Mouse (Mus musculus): ENCODE results near the gene Acsl1. TPM values are rescaled to one million over a fixed set of nuclear protein-coding genes. Genes with fewer than 3 reads are reported as not detected.

The Acsl1 gene
- polyA plus RNA-seq, 1 experiment: 13.2 TPM

GRCm38 (mm10) chr8:46489196-46489595 is 18.4 kb downstream of the Acsl1 start:
- WGBS: 98% methylated on average over 1 of the region's 1 CpGs
- Histone ChIP-seq H3K36me3 (ENCODE audit: control insufficient read depth, insufficient read depth, low read length) (peaks cover 3% of the 10 kb centered on the region; the same call in 1 of the 2 replicates), H3K4me3 (ENCODE audit: extremely low read depth, insufficient read depth, insufficient read length) (no peak overlapping the region), H3K27me3 (ENCODE audit: control insufficient read depth, insufficient read depth, low read length) (no peaks in the 10 kb centered on the region), H3K27ac (ENCODE audit: insufficient read depth, low read length) (no peak overlapping the region), H3K4me1 (ENCODE audit: control insufficient read depth, insufficient read depth, insufficient read length) (no peaks in the 10 kb centered on the region)
- no peak for TF ChIP-seq POLR2A (IDR thresholded peaks at IDR 0.05; ENCODE audit: low read depth, low read length)
- no peak for TF ChIP-seq CTCF (IDR thresholded peaks at IDR 0.05; ENCODE audit: extremely low read depth, insufficient read depth, insufficient read length, insufficient replicate concordance)
- no peak for DNase-seq (ENCODE audit: low read depth in 1 of 2, low spot score in 2 of 2)

GRCm38 (mm10) chr8:46490250-46490649 is 19.4 kb downstream of the Acsl1 start:
- no peaks in the 10 kb centered on the region for H3K27me3 ChIP-seq (ENCODE audit: control insufficient read depth, insufficient read depth, low read length)
- no peaks in the 10 kb centered on the region; the same call in 1 of the 2 replicates for H3K4me1 ChIP-seq (ENCODE audit: control insufficient read depth, insufficient read depth, insufficient read length)
- DNase-seq (ENCODE audit: low read depth in 1 of 2, low spot score in 2 of 2): no peak
- 94% methylated on average over 8 of the region's 8 CpGs for WGBS
- TF ChIP-seq POLR2A (IDR thresholded peaks at IDR 0.05; ENCODE audit: low read depth, low read length) (no peak), CTCF (IDR thresholded peaks at IDR 0.05; ENCODE audit: extremely low read depth, insufficient read depth, insufficient read length, insufficient replicate concordance) (no peak)
- no peak overlapping the region for H3K4me3 ChIP-seq (ENCODE audit: extremely low read depth, insufficient read depth, insufficient read length)
- H3K27ac ChIP-seq (ENCODE audit: insufficient read depth, low read length): no peak overlapping the region
- peaks cover 5% of the 10 kb centered on the region; the same call in 1 of the 2 replicates for H3K36me3 ChIP-seq (ENCODE audit: control insufficient read depth, insufficient read depth, low read length)

- no peak for TF ChIP-seq CTCF (IDR thresholded peaks at IDR 0.05; ENCODE audit: extremely low read depth, insufficient read depth, insufficient read length, insufficient replicate concordance)
- no peak for TF ChIP-seq POLR2A (IDR thresholded peaks at IDR 0.05; ENCODE audit: low read depth, low read length)
- no peak for DNase-seq (ENCODE audit: low read depth in 1 of 2, low spot score in 2 of 2)
- 90% methylated on average over 6 of the region's 6 CpGs for WGBS
- peaks cover 5% of the 10 kb centered on the region; the same call in 1 of the 2 replicates for H3K36me3 ChIP-seq (ENCODE audit: control insufficient read depth, insufficient read depth, low read length)
- H3K27ac ChIP-seq (ENCODE audit: insufficient read depth, low read length): no peak overlapping the region
- no peaks in the 10 kb centered on the region; the same call in none of the 2 replicates for H3K4me1 ChIP-seq (ENCODE audit: control insufficient read depth, insufficient read depth, insufficient read length)
- H3K27me3 ChIP-seq (ENCODE audit: control insufficient read depth, insufficient read depth, low read length): no peaks in the 10 kb centered on the region
- H3K4me3 ChIP-seq (ENCODE audit: extremely low read depth, insufficient read depth, insufficient read length): no peak overlapping the region
Observed at GRCm38 (mm10) chr8:46490821-46491220, 20.0 kb downstream of the Acsl1 start.

- TF ChIP-seq CTCF (IDR thresholded peaks at IDR 0.05; ENCODE audit: extremely low read depth, insufficient read depth, insufficient read length, insufficient replicate concordance) (no peak), POLR2A (IDR thresholded peaks at IDR 0.05; ENCODE audit: low read depth, low read length) (no peak)
- H3K4me3 ChIP-seq (ENCODE audit: extremely low read depth, insufficient read depth, insufficient read length): no peak overlapping the region
- no peak overlapping the region for H3K27ac ChIP-seq (ENCODE audit: insufficient read depth, low read length)
- H3K36me3 ChIP-seq (ENCODE audit: control insufficient read depth, insufficient read depth, low read length): peaks cover 6% of the 10 kb centered on the region; the same call in 1 of the 2 replicates
- peaks cover 17% of the 10 kb centered on the region for H3K4me1 ChIP-seq (ENCODE audit: control insufficient read depth, insufficient read depth, insufficient read length)
- no peak for DNase-seq (ENCODE audit: low read depth in 1 of 2, low spot score in 2 of 2)
- 93% methylated on average over 11 of the region's 11 CpGs for WGBS
- H3K27me3 ChIP-seq (ENCODE audit: control insufficient read depth, insufficient read depth, low read length): no peaks in the 10 kb centered on the region
Observed at GRCm38 (mm10) chr8:46493495-46494170, 22.8 kb downstream of the Acsl1 start.

- H3K4me3 ChIP-seq (ENCODE audit: extremely low read depth, insufficient read depth, insufficient read length): no peak overlapping the region
Observed at GRCm38 (mm10) chr8:46496852-46497251, 26.0 kb downstream of the Acsl1 start.

GRCm38 (mm10) chr8:46497314-46498011 is 26.6 kb downstream of the Acsl1 start:
- Histone ChIP-seq H3K27ac (ENCODE audit: insufficient read depth, low read length) (peak overlapping the region; percentile 25; the same call in 1 of the 2 replicates), H3K36me3 (ENCODE audit: control insufficient read depth, insufficient read depth, low read length) (peaks cover 6% of the 10 kb centered on the region; the same call in 1 of the 2 replicates), H3K27me3 (ENCODE audit: control insufficient read depth, insufficient read depth, low read length) (no peaks in the 10 kb centered on the region), H3K4me3 (ENCODE audit: extremely low read depth, insufficient read depth, insufficient read length) (no peak overlapping the region), H3K4me1 (ENCODE audit: control insufficient read depth, insufficient read depth, insufficient read length) (peaks cover 17% of the 10 kb centered on the region)
- DNase-seq (ENCODE audit: low read depth in 1 of 2, low spot score in 2 of 2): no peak
- no peak for TF ChIP-seq POLR2A (IDR thresholded peaks at IDR 0.05; ENCODE audit: low read depth, low read length)
- TF ChIP-seq CTCF (IDR thresholded peaks at IDR 0.05; ENCODE audit: extremely low read depth, insufficient read depth, insufficient read length, insufficient replicate concordance): no peak
- 40% methylated on average over 15 of the region's 15 CpGs for WGBS

More at GRCm38 (mm10) chr8:46496852-46497251, 26.0 kb downstream of the Acsl1 start:
- Histone ChIP-seq H3K4me1 (ENCODE audit: control insufficient read depth, insufficient read depth, insufficient read length) (peaks cover 17% of the 10 kb centered on the region), H3K36me3 (ENCODE audit: control insufficient read depth, insufficient read depth, low read length) (peaks cover 6% of the 10 kb centered on the region; the same call in 1 of the 2 replicates), H3K27me3 (ENCODE audit: control insufficient read depth, insufficient read depth, low read length) (no peaks in the 10 kb centered on the region), H3K27ac (ENCODE audit: insufficient read depth, low read length) (no peak overlapping the region)
- no peak for DNase-seq (ENCODE audit: low read depth in 1 of 2, low spot score in 2 of 2)
- TF ChIP-seq POLR2A (IDR thresholded peaks at IDR 0.05; ENCODE audit: low read depth, low read length) (no peak), CTCF (IDR thresholded peaks at IDR 0.05; ENCODE audit: extremely low read depth, insufficient read depth, insufficient read length, insufficient replicate concordance) (no peak)
- WGBS: 63% methylated on average over 6 of the region's 6 CpGs

Measured in spleen, adult 2 months (tissue).